Mouse (Mus musculus): ENCODE measurements around the gene 1700001O22Rik. TPM values are rescaled to one million over a fixed set of nuclear protein-coding genes. Genes with fewer than 3 reads are reported as not detected.
A peak's percentile ranks its signal among the peaks of the same experiment; 100 is the strongest.

Gene 1700001O22Rik
- total RNA-seq, 2 experiments from 2014 or later, result 2.1 to 2.3 TPM

DNA sequence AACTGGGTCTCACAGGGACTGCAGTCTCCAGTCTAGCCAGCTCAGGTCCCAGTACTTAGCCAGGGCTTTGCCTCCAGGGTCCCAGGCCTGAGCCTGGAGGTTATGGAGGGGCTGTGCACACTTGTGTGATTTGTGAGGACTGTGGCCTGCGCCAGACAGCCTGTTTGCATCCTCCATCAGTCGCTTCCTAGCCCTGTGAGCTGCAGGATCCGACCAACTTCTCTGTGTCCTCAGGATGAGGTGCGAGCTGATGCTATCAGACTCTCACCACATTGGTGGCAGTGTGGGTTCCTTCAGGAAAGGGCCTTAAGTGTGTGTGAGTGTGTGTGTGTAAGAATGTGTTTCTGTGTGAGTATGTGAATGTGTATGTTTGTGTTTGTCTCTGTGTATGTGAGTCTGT, 16.0 kb downstream of the 1700001O22Rik start:
- intact Hi-C loops (cut with DNase I), result no loop called here
- no peak for DNase-seq (ENCODE audit: extremely low spot score in 1 of 2, low spot score in 2 of 2)

DNA sequence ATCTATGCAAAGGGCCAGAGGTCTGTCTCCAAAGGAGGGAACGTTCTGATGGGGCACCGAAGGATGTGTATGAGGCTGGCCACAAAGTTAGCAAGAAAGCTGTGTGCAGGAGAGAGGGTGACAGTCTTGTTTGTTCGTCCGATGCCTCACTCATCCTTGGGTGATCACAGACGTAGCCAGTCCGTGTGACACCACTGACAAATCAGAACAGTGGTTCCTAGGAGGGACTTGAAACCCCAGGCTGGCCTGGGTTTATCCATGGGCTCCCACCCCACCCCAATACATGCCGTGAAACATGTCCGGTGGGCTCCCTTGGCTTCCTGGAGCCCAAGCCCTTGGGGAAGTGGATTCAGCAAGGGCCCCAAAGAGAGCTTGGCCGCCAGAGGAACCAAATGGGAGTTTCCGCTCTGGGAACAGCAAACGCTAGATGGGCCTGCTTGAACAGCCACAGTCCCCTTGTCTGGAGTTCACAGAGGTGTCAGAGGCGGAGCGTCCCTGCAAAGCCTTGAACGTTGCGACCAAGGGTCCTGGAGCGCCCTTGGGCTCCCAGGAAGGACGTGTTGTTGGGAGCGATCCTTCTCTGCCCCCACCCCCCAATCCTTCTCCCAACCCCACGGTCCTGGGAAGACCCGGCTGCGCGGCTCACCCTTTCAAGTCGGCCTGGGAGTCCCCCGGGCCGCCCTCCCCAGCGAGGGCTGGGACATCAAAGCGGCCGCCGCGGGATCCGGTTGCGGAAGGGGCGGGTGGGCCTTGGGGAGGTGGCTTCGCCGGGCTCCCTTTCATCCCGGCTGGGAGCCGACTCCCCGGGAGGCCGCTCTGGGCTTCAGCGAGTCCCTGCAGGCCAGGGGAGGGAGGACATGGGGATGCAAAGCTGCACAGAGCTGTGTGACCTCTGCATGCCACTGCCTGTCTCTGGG, 19.1 kb downstream of the 1700001O22Rik start:
- peak in 1 of 2 experiments; percentile 92 for DNase-seq (ENCODE audit: extremely low spot score in 1 of 2, low spot score in 2 of 2)
- intact Hi-C loops (cut with DNase I), result no loop called here

DNA sequence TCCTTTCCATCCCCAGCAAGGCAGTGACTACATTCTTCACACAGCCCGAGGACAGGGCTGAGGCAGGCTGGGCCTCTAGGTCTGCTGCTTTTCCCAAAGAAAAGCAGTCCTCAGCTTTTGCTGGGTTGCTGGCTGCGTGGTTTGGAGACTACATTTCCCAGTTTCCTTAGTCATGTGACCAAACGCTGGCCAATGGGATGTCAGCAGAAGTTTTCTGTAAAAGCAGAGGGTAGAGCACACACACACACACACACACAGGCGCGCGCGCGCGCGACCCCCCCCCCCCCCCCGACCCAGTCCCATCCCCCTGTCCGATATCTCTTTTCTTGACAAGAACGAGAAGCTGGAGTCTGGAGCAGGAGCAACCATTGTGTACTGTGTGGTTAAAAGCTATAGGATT, 20.1 kb downstream of the 1700001O22Rik start:
- peak; percentile 81 to 84 for DNase-seq (ENCODE audit: extremely low spot score in 1 of 2, low spot score in 2 of 2)
- intact Hi-C loops (cut with DNase I), result no loop called here

DNA sequence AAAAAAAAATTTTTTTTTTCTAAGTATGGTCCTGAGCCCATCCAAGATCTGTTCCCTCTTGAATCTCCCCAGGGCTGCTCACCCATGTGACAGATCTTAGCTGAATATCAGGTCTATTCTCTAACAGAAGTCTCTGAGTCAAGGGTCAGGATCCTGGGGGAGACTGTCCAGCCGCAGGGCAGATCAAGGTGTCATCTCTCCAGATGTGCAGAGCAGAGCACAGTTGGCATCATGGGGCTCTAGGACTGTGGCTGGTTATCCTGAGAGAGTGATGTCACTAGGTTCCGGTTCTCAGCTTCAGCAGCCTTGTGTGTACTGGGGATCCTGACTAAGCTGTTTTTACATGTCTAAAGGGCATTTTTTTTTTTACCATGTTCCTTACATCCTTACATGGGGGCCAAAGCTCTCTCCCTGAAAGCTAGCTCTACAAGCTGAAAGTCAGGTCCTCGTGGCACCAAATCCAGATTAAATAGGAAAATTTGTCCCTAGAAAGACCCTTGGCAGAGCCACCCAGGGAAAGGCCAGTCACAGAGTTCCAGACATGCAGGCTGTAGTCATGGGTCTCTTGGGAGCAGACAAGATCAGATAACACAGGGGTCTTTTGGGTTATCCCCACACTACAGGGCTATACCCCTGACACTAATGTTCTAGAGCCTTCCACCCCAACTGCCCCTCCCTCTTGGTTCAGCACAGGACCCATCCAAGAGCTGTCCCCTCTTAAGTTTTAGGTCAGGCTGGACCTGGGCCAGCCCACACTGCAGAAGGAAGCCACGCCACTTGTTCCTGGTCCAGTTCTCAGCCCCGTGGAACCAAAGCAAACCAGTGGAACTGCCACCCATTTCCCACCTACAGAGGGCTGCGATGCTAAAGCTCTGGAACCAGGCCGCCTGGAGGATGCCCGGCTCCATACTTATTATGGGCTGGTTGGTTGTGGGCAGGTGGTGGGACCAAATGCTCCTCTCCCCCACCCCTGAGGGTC, 20.9 kb downstream of the 1700001O22Rik start:
- no peak for DNase-seq (ENCODE audit: extremely low spot score in 1 of 2, low spot score in 2 of 2)
- intact Hi-C loops (cut with DNase I), result no loop called here

DNA sequence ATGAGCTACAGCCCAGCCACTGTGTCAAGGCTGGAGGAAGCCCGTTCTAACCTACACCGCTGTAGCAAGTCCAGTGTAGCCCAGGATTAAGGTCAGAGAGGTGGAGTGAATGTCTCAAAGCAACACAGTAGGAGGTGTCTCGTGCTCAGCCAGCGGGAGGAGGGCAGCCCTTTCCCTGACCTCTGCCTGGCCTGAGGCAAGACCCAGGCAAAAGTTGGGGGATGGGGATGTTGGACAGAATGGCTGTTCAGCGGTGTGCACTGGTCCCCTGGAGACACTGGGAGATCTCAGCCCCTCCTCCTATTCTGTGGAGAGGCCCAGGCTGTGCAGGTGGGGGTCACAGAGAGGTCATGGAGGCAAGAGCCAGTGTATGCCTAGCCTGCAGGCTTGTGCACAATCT, 24.2 kb downstream of the 1700001O22Rik start:
- intact Hi-C loops (cut with DNase I), result no loop called here
- DNase-seq (ENCODE audit: extremely low spot score in 1 of 2, low spot score in 2 of 2), result no peak

DNA sequence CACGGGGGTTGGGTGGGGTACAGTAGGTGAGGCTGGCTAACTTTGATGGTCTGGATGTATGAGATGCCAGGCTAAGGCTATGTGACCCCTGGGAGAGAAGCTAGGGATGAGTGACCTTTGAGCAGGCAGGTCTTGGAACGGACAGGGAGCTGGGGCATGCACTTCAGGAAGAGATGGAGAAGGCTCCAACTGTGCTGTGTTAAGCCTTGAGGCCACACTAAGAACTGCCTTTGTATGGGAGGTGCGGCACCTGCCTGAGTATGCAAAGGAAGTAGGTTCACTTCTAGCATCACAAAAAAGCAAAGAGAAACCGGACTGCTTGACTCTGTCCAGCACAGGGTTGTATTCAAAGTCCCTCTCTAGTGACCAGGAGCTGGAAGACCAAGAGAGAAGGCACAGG, 25.2 kb downstream of the 1700001O22Rik start:
- intact Hi-C loops (cut with DNase I), result no loop called here
- DNase-seq (ENCODE audit: extremely low spot score in 1 of 2, low spot score in 2 of 2), result no peak

DNA sequence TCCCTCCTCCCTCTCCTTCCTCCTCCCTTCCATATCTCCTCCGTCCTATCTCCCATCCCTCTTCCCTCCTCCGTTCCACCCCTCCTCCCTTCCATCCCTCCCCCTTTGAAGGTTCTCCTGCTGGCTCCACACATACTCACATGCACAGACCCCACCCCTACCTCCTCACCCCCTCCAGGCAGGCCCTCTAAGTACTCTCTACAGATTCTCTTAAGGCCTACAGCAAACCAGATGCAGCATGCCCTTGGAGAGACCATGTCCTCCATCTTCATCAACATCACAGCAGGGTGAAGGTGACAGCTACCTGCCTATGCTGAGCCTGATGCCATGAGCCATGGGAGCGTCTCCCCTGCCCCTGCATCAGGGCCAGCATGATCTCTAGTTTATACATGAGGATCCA, 26.2 kb downstream of the 1700001O22Rik start:
- no peak for DNase-seq (ENCODE audit: extremely low spot score in 1 of 2, low spot score in 2 of 2)
- intact Hi-C loops (cut with DNase I), result no loop called here

DNA sequence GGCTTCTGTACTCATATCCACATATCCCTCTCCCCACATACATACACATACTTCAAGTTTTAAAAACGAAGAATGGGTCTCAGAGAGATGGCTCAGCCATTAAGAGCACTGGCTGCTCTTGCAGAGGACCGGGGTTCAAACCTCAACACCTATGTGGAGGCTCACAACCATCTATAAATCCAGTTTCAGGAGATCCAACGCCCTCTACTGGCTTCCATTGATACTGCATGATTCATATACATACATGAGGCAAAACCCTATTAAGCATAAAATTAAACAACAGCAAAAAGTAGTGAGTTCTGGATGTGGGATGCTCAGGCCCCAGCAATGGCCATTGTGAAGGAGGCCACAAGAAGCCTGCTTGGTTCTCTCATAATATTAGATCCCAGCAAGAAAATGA, 27.5 kb downstream of the 1700001O22Rik start:
- no peak for DNase-seq (ENCODE audit: extremely low spot score in 1 of 2, low spot score in 2 of 2)
- intact Hi-C loops (cut with DNase I), result no loop called here

DNA sequence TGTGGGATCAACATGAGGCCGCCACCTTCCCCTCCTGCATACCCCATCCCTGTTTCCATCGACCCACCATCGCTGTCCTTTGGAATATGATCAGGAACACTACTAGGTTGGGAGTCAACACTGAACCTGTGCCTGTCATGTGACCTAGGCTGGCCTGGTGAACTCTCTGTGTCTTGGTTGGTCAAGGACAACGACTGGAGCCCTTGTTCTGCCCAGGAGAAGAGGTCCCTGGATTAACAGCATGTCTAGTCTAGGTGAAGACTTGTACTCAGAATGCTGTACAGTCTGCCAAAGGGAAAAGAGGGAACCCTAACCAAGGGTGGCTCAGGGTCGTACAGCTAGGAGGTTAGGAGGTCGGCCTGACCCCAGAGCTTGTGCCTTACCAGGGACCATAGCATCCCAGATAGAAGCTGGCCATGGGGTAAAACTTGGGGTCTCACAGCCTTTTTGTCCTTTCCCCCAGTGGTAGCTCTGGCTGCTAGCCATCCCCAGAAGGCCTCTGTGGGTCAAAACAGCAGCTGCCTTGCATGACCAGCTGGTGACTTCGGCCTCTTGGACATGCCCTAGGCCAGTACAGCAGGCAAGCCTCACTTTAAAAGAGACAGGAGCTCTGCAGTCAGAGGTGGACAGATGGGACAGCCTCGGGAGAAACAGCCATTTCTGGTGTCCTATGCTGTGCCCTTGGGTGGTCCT, 30.0 kb downstream of the 1700001O22Rik start:
- intact Hi-C loops (cut with DNase I), result no loop called here
- no peak for DNase-seq (ENCODE audit: extremely low spot score in 1 of 2, low spot score in 2 of 2)

DNA sequence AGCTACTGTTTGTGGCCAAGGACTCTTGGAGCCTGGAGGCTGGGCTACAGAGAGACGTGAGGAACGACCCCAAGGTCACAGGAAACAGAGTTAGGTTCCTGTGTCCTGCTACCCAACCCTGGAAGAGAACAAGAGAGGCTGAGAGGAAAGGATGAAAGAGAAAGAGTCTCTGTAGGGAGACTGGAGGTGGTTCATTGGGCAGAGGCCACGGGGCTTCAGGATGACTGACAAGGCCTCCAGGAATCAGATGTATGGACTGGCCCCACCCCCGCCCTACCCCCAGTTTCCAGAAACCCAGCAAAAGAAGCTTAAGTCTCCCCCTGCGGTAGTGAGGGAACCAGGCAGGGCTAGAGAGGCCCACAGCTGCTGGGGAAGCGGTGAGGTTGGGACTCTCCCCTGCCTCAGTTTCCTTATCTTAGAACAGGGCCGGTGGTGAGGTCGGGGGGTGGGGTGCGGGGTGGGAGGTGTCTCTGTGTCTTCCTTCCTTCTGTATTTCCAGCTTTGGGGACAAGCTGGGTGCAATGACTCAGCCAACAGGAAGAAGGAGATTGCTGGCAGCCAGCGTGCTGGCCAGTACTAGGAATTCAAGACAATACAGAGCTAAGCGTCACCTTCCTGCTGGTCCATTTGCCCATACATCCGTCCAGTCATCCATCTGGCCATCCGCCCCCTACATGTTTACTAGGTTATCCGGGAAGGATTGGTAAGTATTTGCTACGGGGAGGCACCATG, 30.7 kb downstream of the 1700001O22Rik start:
- no peak for DNase-seq (ENCODE audit: extremely low spot score in 1 of 2, low spot score in 2 of 2)
- intact Hi-C loops (cut with DNase I), result no loop called here

DNA sequence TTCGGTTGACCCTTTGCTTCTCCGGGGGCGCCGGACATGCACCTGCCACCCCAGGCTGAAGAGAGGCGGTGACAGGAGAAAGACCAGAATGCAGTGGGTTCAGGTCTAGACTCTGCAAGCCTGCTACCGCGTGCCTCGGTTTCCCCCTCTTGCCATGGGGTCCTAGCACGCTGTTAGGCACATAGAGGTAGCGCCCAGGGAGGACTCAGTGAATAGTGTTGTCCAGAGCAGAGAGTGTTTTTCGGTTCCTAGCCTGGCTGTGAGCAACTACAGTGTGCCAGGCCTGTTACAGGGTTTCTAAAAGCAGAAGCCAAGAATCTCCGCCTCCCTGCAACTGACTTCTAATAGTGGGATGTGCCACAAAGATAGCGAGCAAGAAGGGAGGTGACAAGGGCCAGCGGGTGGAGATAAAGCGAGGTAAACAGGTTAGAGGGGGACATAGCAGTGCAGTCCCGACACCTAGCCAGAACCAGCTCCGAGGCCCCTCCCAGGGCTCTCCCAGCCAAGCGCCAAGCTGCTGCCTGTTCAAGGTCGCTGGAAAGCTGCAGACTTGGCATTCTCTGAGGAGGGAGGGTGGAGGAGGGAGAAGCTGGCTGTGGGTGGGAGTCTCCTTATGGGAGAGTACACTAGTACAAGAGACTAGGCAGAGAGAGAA, 31.5 kb downstream of the 1700001O22Rik start:
- DNase-seq (ENCODE audit: extremely low spot score in 1 of 2, low spot score in 2 of 2), result peak; percentile 55 to 79
- intact Hi-C loops (cut with DNase I), result no loop called here

DNA sequence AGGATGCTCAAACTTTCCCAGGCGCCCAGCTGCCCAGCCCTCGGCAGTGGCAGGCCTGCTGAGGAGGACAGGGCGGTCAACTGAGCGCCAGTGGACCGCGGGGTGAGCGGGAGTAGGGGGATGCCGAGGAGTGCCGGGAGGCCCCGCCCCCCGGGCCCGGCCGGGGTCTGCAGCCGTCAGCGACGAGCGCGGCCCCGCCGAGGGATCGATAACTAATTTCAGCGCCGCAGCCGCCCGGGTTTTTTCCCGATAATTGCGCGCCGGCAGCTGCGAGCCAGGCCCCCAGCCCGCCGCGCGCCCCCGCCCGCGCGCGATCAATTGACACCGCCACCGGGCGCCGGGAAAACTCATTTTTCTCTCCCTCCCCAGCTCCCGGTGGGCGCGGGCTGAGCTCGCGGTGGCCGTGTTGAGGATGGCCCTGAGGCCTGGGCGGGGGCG, 32.1 kb downstream of the 1700001O22Rik start:
- intact Hi-C loops (cut with DNase I), result no loop called here
- DNase-seq (ENCODE audit: extremely low spot score in 1 of 2, low spot score in 2 of 2), result peak in 1 of 2 experiments; percentile 65

DNA sequence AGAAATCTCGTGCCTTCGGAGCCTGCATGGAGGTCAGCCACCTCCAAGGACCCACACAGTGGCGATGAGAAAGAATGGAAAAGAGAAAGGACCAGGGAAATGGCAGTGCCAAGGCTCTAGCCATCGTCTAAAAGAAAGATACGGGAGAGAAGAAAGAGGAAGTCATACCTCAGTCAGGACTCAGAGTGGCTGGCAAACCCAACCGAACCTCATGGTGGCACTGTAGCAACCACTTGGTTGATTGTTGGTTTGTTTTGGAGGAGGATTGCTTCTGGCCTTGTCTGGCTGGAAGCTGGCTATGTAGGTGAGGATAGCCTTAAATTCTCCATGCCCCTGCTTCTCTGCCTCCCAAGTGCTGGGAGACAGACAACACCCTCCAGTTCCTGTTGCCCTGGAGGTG, 34.3 kb downstream of the 1700001O22Rik start:
- intact Hi-C loops (cut with DNase I), result no loop called here
- DNase-seq (ENCODE audit: extremely low spot score in 1 of 2, low spot score in 2 of 2), result no peak

DNA sequence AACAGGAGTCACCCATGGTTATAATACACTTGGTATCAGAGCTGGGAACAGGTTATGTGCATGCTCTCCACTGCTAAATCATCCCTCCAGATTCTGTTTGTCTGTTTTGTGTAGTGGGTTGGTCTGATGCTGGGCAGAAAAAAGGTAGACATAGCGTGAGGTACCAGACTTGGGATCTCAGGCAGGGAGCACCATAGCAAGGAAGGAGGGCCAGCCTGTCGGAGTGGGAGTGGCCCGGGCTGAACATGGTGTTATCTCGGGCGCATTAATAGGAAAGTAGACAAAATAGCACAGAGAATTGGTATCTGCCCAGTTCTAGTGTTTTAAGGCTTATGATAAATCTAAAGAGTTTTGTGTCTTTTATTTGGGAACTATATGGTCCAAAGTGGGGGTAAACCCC, 34.9 kb downstream of the 1700001O22Rik start:
- intact Hi-C loops (cut with DNase I), result no loop called here
- DNase-seq (ENCODE audit: extremely low spot score in 1 of 2, low spot score in 2 of 2), result no peak

DNA sequence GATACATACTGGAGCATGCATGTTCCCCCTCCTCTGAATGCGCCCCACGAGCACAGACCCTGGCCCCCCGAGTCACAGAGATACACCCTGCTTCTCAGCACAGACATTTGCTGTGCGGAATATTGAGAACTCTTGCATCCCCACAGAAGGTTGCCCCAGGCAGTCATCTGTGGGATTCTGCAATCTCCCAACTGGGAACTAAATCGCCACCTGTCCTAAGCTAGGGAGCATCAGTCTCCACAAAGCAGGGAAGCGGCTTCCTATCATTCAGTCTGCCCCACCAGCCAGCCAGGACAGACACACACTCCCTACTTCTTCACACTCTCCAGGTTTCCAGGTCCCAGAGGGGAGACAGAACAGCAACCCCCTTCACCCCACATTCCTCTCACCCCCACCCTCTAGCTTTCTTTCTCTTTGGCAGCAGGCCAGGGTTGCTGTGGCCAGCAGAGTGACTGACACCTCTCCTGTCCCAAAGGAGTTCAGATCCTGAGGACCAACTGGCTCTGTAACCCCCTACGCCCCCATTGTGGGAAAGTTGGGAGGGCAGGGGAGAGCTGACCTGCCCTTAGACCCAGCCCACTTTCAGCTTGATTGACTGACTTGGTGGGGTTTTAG, 35.7 kb downstream of the 1700001O22Rik start:
- no peak for DNase-seq (ENCODE audit: extremely low spot score in 1 of 2, low spot score in 2 of 2)
- intact Hi-C loops (cut with DNase I), result no loop called here

DNA sequence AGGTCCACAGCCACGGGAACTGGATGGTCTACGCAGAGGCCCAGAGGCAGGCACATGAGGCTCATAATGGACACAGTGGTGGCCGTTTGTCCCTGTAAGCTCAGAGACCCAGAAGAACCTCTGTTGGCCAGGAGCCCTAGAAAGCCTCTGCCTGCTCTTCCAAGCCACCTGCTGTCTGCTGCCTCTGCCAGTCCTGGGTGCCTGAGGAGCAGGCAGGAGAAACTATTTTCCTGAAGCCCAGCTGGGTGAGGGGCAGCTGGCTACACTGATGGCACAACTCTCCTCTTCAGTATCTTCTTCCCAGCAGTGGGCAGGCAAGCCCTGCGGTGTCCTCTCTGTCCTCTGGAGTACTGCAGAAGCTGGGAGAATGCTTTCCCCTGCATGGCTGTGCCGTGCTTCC, 37.0 kb downstream of the 1700001O22Rik start:
- intact Hi-C loops (cut with DNase I), result no loop called here
- DNase-seq (ENCODE audit: extremely low spot score in 1 of 2, low spot score in 2 of 2), result no peak

DNA sequence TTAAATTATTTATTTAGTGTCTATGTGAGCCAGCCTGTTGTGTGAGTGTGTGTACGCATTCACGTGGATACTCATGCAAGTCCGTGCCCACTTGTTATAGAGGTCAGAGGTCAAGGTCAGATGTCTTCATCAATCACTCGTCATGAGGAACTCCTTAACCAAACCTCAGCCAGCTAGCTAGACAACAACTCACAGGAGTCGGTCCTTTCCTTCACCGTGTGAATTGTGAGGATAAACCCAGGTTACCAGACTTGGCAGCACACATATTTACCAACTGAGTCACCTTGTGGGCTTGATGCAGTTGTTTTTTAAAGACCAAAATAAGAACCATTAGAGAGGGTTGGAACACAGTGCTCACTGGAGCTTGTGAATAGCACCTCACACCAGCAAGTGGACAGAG, 42.8 kb downstream of the 1700001O22Rik start:
- intact Hi-C loops (cut with DNase I), result no loop called here
- no peak for DNase-seq (ENCODE audit: extremely low spot score in 1 of 2, low spot score in 2 of 2)
